Mouse (Mus musculus): ENCODE data around the gene Gm9970. TPM values are rescaled to one million over a fixed set of nuclear protein-coding genes. Genes with fewer than 3 reads are reported as not detected.

The Gm9970 gene
- polyA plus RNA-seq, 1 experiment: not detected

DNA sequence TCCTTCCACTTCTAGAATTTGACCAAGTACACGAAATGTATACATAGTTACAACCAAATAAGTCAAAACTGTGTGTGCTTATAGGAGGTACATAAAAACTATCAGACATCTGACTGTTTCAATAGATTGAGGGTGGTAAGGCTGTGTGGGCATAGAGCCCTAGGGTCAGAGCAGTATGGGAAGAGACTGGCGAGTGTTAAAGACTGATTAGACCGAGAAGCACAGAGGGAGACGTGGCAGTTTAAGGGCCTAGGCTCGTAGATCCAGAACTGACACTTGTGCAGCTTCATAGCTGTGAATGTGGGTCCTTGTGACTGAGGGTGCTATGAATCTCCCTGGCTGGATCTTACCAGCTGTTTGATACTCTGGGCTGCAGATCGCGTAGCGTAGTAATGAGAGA, 13.9 kb upstream of the Gm9970 start:
- TF ChIP-seq POLR2A (IDR thresholded peaks at IDR 0.05; ENCODE audit: borderline replicate concordance, extremely low read depth, insufficient read depth, insufficient read length, poor library complexity, severe bottlenecking): no peak
- no peak for TF ChIP-seq CTCF (IDR thresholded peaks at IDR 0.05; ENCODE audit: borderline replicate concordance, extremely low read depth, insufficient read depth, insufficient read length)
- no peak for DNase-seq (ENCODE audit: low read depth)

DNA sequence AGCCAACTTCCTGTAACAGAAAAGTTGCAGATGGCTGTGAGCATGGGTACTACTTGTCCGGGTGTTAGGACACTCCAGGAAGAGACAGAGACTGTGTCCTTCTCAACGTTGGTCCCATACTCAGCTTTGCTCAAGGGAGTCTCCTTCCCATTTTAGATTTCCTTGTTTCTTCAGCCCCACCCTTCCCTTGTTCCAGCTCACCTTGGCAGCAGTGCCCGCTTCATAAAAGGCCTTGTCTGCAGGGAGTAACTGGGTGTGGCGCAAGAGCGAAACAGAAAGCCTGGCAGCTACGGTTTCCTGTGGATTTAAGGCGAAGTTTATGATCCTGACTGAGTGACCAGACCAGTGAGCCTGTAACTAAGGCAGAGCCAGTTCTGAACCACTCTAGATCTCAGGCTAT, 13.4 kb upstream of the Gm9970 start:
- TF ChIP-seq CTCF (IDR thresholded peaks at IDR 0.05; ENCODE audit: borderline replicate concordance, extremely low read depth, insufficient read depth, insufficient read length) (no peak), POLR2A (IDR thresholded peaks at IDR 0.05; ENCODE audit: borderline replicate concordance, extremely low read depth, insufficient read depth, insufficient read length, poor library complexity, severe bottlenecking) (no peak)
- no peak for DNase-seq (ENCODE audit: low read depth)

DNA sequence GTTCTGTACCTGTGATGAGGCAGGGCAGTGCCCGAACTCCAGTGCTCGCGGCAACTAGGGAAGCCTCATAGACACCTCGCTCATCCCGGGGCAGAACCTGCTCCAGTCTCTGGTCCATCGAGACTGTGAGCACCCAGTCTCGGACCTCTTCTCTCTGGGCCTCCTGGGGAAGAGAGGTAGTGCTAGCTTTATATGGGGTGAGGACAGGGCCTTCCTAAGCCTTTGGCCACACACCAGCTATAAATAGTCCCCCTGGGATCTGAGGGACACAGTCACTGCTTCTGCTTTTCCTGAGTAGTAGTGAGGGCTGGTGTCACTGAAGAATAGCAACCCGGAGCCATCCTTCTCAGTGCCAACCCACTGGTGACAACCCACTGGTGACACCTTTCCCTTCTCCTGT, 12.8 kb upstream of the Gm9970 start:
- TF ChIP-seq POLR2A (IDR thresholded peaks at IDR 0.05; ENCODE audit: borderline replicate concordance, extremely low read depth, insufficient read depth, insufficient read length, poor library complexity, severe bottlenecking) (no peak), CTCF (IDR thresholded peaks at IDR 0.05; ENCODE audit: borderline replicate concordance, extremely low read depth, insufficient read depth, insufficient read length) (no peak)

DNA sequence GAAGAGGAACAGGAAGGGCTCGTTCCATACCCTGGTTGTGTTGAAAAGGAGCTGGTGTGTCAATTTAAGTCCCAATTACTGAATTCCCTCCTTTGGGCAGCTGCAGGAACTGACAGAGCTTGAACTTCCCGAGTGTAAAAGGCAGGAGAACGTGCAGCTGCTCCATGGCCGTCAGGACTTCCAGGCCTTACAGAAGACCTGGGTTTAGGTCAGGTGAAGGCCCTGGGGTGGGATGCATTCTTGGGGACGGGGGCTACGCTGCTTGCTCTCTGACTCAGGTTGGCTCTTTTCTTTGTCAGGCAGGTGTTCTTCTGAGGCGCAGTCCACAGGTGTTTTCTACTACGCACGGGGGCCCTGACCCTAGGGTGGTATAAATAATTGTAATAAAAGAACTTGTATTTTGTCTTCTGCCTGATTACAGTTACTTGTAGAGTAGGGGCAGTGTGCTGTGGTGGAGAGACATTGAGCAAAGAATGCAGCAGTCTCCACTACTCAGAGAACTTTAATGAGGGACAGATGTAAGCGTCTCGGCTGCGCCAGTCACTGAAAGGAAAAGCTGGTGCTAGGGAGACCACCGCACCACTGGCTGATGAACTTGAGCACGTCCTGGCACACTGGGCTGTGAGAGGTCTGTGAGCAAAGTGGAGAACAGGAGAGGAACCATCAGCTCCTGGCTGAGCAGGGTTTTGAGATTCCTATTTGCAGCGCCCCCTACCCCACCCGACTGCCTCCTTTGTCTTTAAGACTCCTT, 11.9 kb upstream of the Gm9970 start:
- no peak for DNase-seq (ENCODE audit: low read depth)
- TF ChIP-seq POLR2A (IDR thresholded peaks at IDR 0.05; ENCODE audit: borderline replicate concordance, extremely low read depth, insufficient read depth, insufficient read length, poor library complexity, severe bottlenecking) (no peak), CTCF (IDR thresholded peaks at IDR 0.05; ENCODE audit: borderline replicate concordance, extremely low read depth, insufficient read depth, insufficient read length) (no peak)

More for the DNA sequence above, 12.8 kb upstream of the Gm9970 start:
- no peak for DNase-seq (ENCODE audit: low read depth)

DNA sequence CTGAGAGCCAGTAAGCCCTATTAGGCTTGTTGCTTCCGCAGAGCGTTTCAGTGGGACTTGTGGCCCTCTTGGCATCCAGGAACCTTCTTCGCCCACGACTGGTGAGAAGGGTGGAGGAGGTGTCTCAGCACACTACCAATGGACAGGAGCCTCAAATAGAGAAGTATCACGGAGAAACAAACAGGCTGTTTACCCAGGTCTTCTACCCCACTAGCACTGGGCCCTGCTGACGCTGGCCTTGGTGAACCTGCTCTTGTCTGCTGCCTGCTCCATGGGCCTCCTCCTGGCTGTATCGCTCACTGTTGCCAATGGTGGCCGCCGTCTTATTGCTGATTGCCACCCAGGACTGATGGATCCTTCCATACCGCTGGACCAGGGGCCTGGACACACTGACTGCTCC, 11.1 kb upstream of the Gm9970 start:
- TF ChIP-seq POLR2A (IDR thresholded peaks at IDR 0.05; ENCODE audit: borderline replicate concordance, extremely low read depth, insufficient read depth, insufficient read length, poor library complexity, severe bottlenecking): no peak
- TF ChIP-seq CTCF (IDR thresholded peaks at IDR 0.05; ENCODE audit: borderline replicate concordance, extremely low read depth, insufficient read depth, insufficient read length): no peak
- no peak for DNase-seq (ENCODE audit: low read depth)

DNA sequence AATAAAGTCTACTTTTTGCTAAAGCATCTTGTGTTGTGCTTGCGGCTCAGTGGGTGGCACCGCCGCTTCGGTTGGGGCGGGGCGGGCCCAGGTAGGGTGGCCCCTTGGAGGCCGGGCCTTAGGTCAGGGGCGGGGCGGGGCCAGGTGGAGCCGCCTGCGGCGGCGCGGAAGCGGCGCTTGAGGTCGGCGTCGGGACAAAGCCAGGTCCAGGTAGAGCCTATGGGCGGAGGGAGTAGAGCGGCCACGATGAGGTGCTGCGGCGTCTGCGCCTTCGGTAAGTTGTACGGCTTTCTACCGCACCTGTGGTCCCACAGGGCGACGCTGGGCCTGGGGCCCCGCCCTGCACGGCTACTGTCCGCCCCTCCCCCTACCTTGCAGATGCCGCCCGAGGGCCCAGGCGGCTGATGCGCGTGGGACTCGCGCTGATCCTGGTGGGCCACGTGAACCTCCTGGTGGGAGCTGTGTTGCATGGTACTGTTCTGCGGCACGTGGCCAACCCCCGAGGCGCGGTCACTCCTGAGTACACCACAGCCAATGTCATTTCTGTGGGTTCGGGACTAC, 10.6 kb upstream of the Gm9970 start, which contains the start of gene Krtcap3:
TSS of gene Krtcap3 (plus strand) at position 151 of the 561 bp plus-strand sequence.
- TF ChIP-seq CTCF (IDR thresholded peaks at IDR 0.05; ENCODE audit: borderline replicate concordance, extremely low read depth, insufficient read depth, insufficient read length) (no peak), POLR2A (IDR thresholded peaks at IDR 0.05; ENCODE audit: borderline replicate concordance, extremely low read depth, insufficient read depth, insufficient read length, poor library complexity, severe bottlenecking) (no peak)
- peak; percentile 22 for DNase-seq (ENCODE audit: low read depth)

DNA sequence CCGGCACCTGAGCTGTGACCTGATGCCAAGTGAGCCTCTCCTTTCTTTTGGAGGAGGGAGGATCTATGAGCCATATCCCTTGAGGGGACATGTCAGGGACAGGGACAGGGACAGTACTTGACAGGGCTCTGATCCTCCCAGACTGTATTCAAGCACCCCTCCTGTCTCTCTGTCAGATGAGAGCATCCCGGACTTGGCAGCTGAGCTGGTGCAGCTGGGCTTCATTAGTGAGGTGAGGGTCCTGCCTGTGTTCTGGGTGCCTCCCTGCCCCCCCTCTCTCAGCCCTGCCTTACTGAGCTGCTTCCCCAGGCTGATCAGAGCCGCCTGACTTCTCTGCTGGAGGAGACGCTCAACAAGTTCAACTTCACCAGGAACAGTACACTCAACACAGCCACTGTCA, 9.7 kb upstream of the Gm9970 start:
- TF ChIP-seq CTCF (IDR thresholded peaks at IDR 0.05; ENCODE audit: borderline replicate concordance, extremely low read depth, insufficient read depth, insufficient read length) (no peak), POLR2A (IDR thresholded peaks at IDR 0.05; ENCODE audit: borderline replicate concordance, extremely low read depth, insufficient read depth, insufficient read length, poor library complexity, severe bottlenecking) (no peak)
- peak; percentile 36 for DNase-seq (ENCODE audit: low read depth)

DNA sequence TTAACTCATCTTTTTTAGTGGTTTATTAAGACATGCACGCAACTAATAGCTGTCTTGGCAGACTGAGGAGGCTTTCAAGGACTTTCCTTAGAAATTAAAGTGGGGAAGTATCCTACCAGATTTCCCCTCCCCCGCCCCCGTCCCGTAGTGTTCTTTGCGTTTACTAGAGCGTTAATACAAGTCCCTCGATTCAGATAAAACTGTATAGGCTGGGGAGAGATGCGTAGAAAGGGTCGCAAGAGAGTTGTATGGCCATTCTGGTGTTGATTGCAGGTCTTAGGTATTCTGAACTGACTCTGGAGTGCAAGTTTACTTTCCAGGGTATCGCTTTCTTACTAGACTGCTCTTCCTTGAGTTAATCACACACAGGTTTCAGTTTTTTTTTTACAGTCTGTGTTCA, 1.2 kb upstream of the Gm9970 start:
- TF ChIP-seq POLR2A (IDR thresholded peaks at IDR 0.05; ENCODE audit: borderline replicate concordance, extremely low read depth, insufficient read depth, insufficient read length, poor library complexity, severe bottlenecking) (no peak), CTCF (IDR thresholded peaks at IDR 0.05; ENCODE audit: borderline replicate concordance, extremely low read depth, insufficient read depth, insufficient read length) (no peak)
- no peak for DNase-seq (ENCODE audit: low read depth)

- no peak for DNase-seq (ENCODE audit: low read depth)
- TF ChIP-seq CTCF (IDR thresholded peaks at IDR 0.05; ENCODE audit: borderline replicate concordance, extremely low read depth, insufficient read depth, insufficient read length) (no peak), POLR2A (IDR thresholded peaks at IDR 0.05; ENCODE audit: borderline replicate concordance, extremely low read depth, insufficient read depth, insufficient read length, poor library complexity, severe bottlenecking) (no peak)
Measured at GRCm38 (mm10) chr5:31241522-31242034, 546 bp upstream of the Gm9970 start.

- no peak for DNase-seq (ENCODE audit: low read depth)
Measured at GRCm38 (mm10) chr5:31226641-31227040, 14.4 kb downstream of the Gm9970 start.

GRCm38 (mm10) chr5:31222696-31223095, 18.3 kb downstream of the Gm9970 start:
- no peak for DNase-seq (ENCODE audit: low read depth)
- TF ChIP-seq POLR2A (IDR thresholded peaks at IDR 0.05; ENCODE audit: borderline replicate concordance, extremely low read depth, insufficient read depth, insufficient read length, poor library complexity, severe bottlenecking) (no peak), CTCF (IDR thresholded peaks at IDR 0.05; ENCODE audit: borderline replicate concordance, extremely low read depth, insufficient read depth, insufficient read length) (no peak)

More at GRCm38 (mm10) chr5:31226641-31227040, 14.4 kb downstream of the Gm9970 start:
- TF ChIP-seq CTCF (IDR thresholded peaks at IDR 0.05; ENCODE audit: borderline replicate concordance, extremely low read depth, insufficient read depth, insufficient read length) (no peak), POLR2A (IDR thresholded peaks at IDR 0.05; ENCODE audit: borderline replicate concordance, extremely low read depth, insufficient read depth, insufficient read length, poor library complexity, severe bottlenecking) (no peak)

Measured in brain, embryonic 14.5 days (tissue).